Mouse (Mus musculus) left cerebral cortex, adult 2 months (tissue): ENCODE measurements at regions not wholly inside any gene's neighbourhood (a gene's known extent, or its start where the extent isn't known, plus 50 kb on each side); places are given as distances from the start of the nearest gene placed in this dataset.

Source experiments
- DNase-seq, 2 experiments: peaks; one replicate each; pipeline ENCODE4 v3.0.0; 2021 to 2022; ENCODE audit warnings: low spot score in 2 of 2, mixed read lengths in 1 of 2; ENCODE audit errors: extremely low spot score in 1 of 2
- H3K27ac ChIP-seq: fragments of 200-600 bp; 2 replicates; pipeline ENCODE4 v1.8.1; 2022
- H3K4me3 ChIP-seq: fragments of 200-600 bp; 2 replicates; pipeline ENCODE4 v1.8.1; 2022
- CTCF ChIP-seq: fragments of 200-600 bp; IDR thresholded peaks from 2 replicates; pipeline ENCODE4 v1.8.1; 2022; ENCODE audit warnings: antibody characterized with exemption, mild to moderate bottlenecking, moderate library complexity
- intact Hi-C: fragments of 180-260 bp; cut with DNase I; formaldehyde crosslinking; loops from one replicate; pipeline ENCODE4 v1.15.1; 2025

GRCm38 (mm10) chr12:12499903-12500302 is 238.0 kb downstream of the Fam49a start:
- TF ChIP-seq CTCF = no peak
- no peak for DNase-seq
- Histone ChIP-seq H3K4me3 (no peak overlapping the region), H3K27ac (no peak overlapping the region)
- intact Hi-C loops = no loop called here

DNA sequence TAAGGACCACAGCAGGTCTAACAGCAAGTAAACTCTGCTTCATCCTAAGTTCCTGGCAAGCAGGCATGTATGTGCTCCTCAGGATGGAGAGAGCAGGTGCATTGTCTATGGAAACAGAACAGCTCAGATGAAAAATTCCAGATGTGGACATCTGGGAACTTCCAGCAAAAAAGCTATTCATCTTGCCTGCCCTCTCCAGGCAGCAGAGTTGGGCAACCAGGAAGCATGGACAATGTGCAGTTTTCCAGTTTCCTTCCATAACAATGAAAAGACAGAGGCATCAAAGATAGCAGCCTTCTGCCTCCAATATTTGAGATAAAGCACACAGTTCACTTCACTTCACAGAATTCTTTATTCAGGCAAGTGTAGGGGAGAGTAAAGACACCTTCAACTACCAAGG is 236.7 kb downstream of the Fam49a start:
- Histone ChIP-seq H3K27ac (no peak overlapping the region), H3K4me3 (no peak overlapping the region)
- no peak for DNase-seq
- TF ChIP-seq CTCF = no peak
- intact Hi-C loops = no loop called here

- intact Hi-C loops = no loop called here
- no peak overlapping the region for H3K27ac ChIP-seq
- H3K4me3 ChIP-seq = no peak overlapping the region
- DNase-seq = no peak
- no peak for TF ChIP-seq CTCF
Measured at GRCm38 (mm10) chr12:12497277-12497841, 235.4 kb downstream of the Fam49a start.

DNA sequence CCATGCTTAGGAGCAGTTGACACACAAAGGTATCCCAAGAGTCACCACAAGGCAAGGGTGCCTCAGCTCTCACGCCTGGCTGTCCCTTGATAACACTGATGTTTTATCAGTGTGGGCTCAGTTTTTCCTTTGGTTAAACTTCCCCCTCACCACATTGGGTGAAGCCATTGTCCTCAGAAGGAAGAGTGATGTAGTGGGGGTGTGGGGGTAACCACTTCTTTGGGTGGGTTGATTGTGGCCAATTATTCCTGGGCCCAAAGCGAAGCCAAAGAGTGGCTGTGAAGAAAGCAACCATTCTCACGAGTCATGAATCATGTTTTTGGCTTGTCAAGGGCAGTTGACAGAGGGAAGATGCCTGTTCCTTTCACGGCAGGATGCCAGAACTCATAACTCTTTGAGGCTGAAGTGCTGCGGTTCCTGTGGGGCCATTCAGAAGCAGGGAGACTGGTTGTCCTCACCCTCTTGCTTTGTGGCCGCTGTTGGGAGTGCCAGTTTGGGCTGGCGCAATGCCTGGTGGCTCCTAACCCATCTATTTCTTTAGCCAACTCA is 234.7 kb downstream of the Fam49a start:
- no peak for TF ChIP-seq CTCF
- Histone ChIP-seq H3K27ac (no peak overlapping the region), H3K4me3 (no peak overlapping the region)
- intact Hi-C loops = no loop called here
- peak in 1 of 2 experiments; percentile 7 for DNase-seq

DNA sequence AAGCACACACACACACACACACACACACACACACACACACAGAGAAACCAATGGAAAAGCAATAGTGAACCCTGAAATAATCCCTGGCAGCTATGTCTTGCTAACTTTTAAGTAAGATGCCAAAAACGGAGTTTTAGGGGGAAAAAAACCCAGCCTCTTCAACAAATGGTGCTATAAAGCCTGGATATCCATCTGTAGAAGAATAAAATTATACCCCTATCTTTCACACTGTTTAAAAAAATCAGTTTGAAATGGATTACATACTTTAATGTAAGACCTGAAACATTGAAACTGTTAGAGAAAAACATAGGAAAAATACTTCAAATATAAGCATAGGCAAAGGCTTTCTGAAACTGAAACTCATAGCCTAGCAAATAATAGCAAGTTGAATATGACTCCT is 228.2 kb downstream of the Fam49a start:
- no peak for DNase-seq
- no peak overlapping the region for H3K4me3 ChIP-seq
- no peak overlapping the region for H3K27ac ChIP-seq
- no peak for TF ChIP-seq CTCF
- intact Hi-C loops = no loop called here

DNA sequence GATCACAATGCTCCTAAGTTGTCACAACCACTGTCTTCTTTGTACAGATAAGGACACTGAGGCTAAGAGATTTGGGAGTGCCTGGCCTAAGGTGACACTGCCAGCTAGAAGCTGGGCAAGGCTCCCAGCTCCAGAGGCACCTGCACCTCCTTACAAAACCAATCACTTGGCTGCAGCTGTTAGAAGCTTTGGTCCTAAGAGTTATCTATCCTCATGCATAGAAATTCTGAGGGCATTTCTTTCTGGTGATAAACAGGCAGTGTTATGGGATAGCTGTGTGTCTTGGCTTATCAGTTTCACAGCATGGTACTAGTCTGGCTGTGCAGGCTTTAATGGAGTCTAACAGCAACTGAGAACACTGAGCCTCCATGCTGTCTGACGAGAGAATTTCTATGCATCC is 226.2 kb downstream of the Fam49a start:
- no peak overlapping the region for H3K4me3 ChIP-seq
- intact Hi-C loops = loop anchor here (5.0 kb wide), 1 partner anchor 719 kb away; no protein-coding TSS in a partner anchor

DNA sequence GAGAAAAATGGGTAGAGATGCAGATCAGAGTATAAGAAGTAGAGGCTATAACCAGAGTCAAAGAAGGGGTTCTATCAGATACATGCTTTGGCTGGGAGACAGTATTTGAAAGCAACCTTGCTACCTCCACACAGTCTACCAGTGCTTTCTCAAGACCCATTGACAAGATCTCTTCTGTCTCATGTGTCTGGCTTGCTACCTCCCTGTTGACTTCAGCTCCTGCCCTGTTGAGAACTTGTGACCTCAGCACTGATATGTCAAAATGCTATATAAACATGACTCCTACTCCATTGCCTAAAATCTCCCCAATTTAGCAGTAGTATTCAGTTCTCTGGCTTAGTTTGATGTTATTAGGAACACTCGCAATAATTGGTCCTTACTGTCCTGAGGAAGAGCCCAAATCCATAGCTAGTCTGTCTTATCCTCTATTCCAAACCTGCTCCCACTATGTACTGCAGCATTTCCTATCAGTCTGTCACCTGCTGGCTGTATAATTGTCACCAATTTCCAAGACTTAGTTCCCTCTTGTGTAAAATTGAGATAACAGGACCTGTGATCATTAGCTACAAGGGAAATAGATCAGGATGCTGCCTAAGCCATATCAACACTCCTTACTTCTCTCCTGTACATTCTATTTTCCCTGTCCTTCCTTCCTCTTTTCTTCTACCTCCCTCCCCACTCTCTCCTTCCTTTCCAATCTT is 224.9 kb downstream of the Fam49a start:
- DNase-seq = no peak
- no peak for TF ChIP-seq CTCF
- no peak overlapping the region for H3K4me3 ChIP-seq
- intact Hi-C loops = loop anchor here (5.0 kb wide), 1 partner anchor 720 kb away; no protein-coding TSS in a partner anchor
- H3K27ac ChIP-seq = no peak overlapping the region

More for the DNA sequence above, 226.2 kb downstream of the Fam49a start:
- no peak for DNase-seq
- H3K27ac ChIP-seq = no peak overlapping the region
- no peak for TF ChIP-seq CTCF

DNA sequence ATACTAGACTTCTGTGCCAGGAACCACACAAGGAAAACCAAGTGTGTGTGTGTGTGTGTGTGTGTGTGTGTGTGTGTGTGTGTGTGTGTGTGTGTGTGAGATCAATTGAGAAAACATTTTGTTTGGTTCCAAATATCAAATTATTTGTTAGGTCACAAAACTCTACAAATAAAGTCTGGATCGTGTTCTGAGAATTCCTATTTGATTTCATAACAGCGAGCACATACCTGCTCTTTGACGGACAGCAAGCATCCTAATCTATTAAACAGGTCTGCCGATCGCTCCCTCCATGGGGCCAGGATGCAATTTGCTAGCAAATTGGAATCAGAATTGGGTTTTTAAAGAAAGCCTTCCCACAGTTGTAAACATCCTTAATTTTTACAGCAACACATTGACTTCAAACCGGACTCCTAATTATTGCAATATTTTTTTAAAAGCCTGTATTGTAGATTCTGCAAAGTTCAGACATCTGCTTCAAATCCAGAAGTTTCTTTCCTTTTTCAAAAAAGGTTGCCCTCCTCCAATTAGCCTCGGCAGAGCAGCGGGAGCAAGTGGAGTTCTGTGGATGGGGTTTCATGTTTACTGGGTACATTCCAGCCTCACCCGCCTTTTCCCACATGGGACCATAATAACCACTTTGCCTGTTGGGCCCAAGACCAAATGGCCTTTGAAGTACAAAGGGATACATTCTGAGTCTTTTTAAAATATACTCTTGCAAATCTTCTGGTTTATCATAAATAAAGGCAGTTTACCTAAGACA is 223.2 kb downstream of the Fam49a start:
- intact Hi-C loops = loop anchor here (5.0 kb wide), 1 partner anchor 722 kb away; no protein-coding TSS in a partner anchor
- Histone ChIP-seq H3K27ac (no peak overlapping the region), H3K4me3 (no peak overlapping the region)
- TF ChIP-seq CTCF = no peak
- DNase-seq = no peak

GRCm38 (mm10) chr12:12480451-12480850 is 218.5 kb downstream of the Fam49a start:
- H3K4me3 ChIP-seq = no peak overlapping the region
- intact Hi-C loops = no loop called here
- no peak for DNase-seq
- no peak for TF ChIP-seq CTCF
- no peak overlapping the region for H3K27ac ChIP-seq

DNA sequence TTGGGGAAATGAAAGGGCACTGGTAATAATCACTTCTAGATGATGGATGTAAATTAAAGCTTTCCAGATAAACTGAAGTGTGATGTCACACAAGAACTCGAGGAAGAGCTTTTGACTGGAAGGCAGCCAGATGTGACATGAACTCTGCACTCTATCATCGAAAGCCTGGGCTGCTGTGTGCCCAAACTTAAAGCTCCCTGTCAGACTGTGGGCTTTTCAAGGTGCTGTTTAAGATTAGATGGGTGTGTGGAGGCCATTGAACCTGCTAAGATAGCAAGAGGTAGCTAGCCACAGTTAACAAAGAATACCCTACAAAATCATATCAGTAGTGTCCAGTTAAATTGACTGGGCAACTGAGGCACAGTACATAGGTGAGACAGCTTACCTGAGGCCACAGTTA is 190.1 kb downstream of the Fam49a start:
- H3K27ac ChIP-seq = no peak overlapping the region
- intact Hi-C loops = no loop called here
- no peak for TF ChIP-seq CTCF
- no peak for DNase-seq
- H3K4me3 ChIP-seq = no peak overlapping the region

- no peak for DNase-seq
- intact Hi-C loops = no loop called here
- Histone ChIP-seq H3K4me3 (no peak overlapping the region), H3K27ac (no peak overlapping the region)
- TF ChIP-seq CTCF = no peak
Measured at GRCm38 (mm10) chr12:12446768-12447167, 184.8 kb downstream of the Fam49a start.

DNA sequence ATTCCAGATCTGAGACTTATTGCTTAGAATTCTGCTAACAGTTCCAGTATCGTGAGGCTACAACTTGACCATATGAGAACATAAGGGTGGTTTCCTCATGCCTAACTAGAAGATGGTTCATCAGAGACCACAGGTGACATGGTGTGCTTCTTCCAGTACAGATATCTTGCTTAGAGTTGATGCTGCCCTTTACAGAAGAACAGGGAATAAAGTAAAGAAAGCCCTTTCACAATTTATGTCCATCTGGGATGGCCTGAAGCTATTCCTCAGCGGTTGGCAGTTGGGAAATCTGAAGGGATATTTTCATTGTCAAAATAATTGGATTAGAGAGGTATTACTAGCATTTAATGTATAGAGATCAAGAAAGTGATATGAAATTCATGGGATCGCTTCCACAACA is 184.3 kb downstream of the Fam49a start:
- H3K4me3 ChIP-seq = no peak overlapping the region
- no peak for TF ChIP-seq CTCF
- intact Hi-C loops = no loop called here
- H3K27ac ChIP-seq = no peak overlapping the region
- no peak for DNase-seq
